Mouse (Mus musculus): ENCODE measurements at regions not wholly inside any gene's neighbourhood (a gene's known extent, or its start where the extent isn't known, plus 50 kb on each side); places are given as distances from the start of the nearest gene placed in this dataset.

DNA sequence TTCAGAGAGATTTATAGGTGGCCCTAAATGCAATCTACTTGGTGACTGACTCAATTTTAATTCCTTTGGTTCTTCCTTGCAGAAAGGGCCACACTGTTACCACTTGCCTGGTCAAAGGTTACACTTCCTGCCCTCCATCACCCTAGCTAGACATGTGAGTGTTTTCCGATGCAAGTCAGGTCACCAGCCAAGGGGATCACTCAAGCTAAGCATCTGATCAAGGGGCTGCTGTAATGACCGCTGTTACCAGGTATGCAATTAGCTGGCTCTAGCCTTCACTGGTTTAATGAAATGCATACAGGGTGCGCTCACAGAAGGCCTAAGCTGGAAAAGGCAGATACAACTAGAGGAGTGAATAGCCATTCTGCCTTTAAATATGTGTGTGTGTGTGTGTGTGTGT lies 105.1 kb downstream of the Mtx2 start:
- H3K4me3 ChIP-seq (ENCODE audit: low read depth, low read length), result no peak overlapping the region
- no peak for ATAC-seq (ENCODE audit: extremely low read depth, insufficient number of reproducible peaks, low FRiP score, poor library complexity, severe bottlenecking)
- TF ChIP-seq GATA2 (IDR thresholded peaks at IDR 0.05; ENCODE audit: borderline replicate concordance, low read depth, low read length) (no peak), POLR2AphosphoS5 (IDR thresholded peaks at IDR 0.05; ENCODE audit: insufficient replicate concordance, low read depth, low read length) (no peak), CTCF (IDR thresholded peaks at IDR 0.05; ENCODE audit: low read depth, low read length) (no peak), GATA1 (IDR thresholded peaks at IDR 0.05; ENCODE audit: borderline replicate concordance, low read length) (no peak), TAL1 (conservative IDR thresholded peaks at IDR 0.05; ENCODE audit: low read depth, low read length) (no peak)
- no peaks in the 10 kb centered on the region for H3K9me3 ChIP-seq (replicated peaks)
- H3K4me1 ChIP-seq (ENCODE audit: insufficient read depth, low read depth, low read length), result no peaks in the 10 kb centered on the region; the same call in 1 of the 2 replicates
- DNase-seq (ENCODE audit: low spot score), result no peak
- no peaks in the 10 kb centered on the region for H3K36me3 ChIP-seq (replicated peaks)
- peaks cover 54% of the 10 kb centered on the region for H3K27me3 ChIP-seq (ENCODE audit: insufficient read depth, low read length)

DNA sequence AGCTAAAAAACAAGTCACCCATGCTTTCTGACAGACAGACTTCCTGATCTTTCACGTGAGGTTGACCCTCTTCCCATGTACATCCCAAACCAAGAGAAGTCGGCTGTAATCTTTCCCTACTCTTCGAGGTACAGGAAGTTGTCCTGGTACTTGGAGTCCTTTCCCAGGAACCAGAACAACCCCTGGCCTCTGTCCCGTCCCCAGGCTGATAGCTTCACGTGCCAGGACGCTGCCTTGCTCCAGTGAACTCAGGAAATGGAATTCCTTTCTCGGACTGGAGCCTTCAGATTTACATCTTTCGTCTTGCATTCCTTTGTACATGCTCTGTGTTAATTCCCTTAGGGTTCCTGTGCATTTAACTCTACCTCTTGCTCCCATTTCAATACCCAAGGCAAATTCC lies 107.6 kb downstream of the Mtx2 start:
- ATAC-seq (ENCODE audit: extremely low read depth, insufficient number of reproducible peaks, low FRiP score, poor library complexity, severe bottlenecking) (no peak), DNase-seq (ENCODE audit: low spot score) (no peak)
- no peak overlapping the region for H3K4me3 ChIP-seq (ENCODE audit: low read depth, low read length)
- H3K27me3 ChIP-seq (ENCODE audit: insufficient read depth, low read length), result peaks cover 49% of the 10 kb centered on the region
- no peaks in the 10 kb centered on the region for H3K9me3 ChIP-seq (replicated peaks)
- no peaks in the 10 kb centered on the region; the same call in 1 of the 2 replicates for H3K4me1 ChIP-seq (ENCODE audit: insufficient read depth, low read depth, low read length)
- no peaks in the 10 kb centered on the region for H3K36me3 ChIP-seq (replicated peaks)
- no peak for TF ChIP-seq GATA1 (IDR thresholded peaks at IDR 0.05; ENCODE audit: borderline replicate concordance, low read length)
- no peak for TF ChIP-seq POLR2AphosphoS5 (IDR thresholded peaks at IDR 0.05; ENCODE audit: insufficient replicate concordance, low read depth, low read length)
- TF ChIP-seq GATA2 (IDR thresholded peaks at IDR 0.05; ENCODE audit: borderline replicate concordance, low read depth, low read length), result no peak
- no peak for TF ChIP-seq TAL1 (conservative IDR thresholded peaks at IDR 0.05; ENCODE audit: low read depth, low read length)
- TF ChIP-seq CTCF (IDR thresholded peaks at IDR 0.05; ENCODE audit: low read depth, low read length), result no peak

GRCm38 (mm10) chr2:74933771-74934170 lies 108.2 kb downstream of the Mtx2 start:
- Histone ChIP-seq H3K36me3 (replicated peaks) (no peaks in the 10 kb centered on the region), H3K27me3 (ENCODE audit: insufficient read depth, low read length) (peaks cover 43% of the 10 kb centered on the region), H3K9me3 (replicated peaks) (no peaks in the 10 kb centered on the region), H3K4me1 (ENCODE audit: insufficient read depth, low read depth, low read length) (no peaks in the 10 kb centered on the region; the same call in 1 of the 2 replicates), H3K4me3 (ENCODE audit: low read depth, low read length) (no peak overlapping the region)
- TF ChIP-seq GATA2 (IDR thresholded peaks at IDR 0.05; ENCODE audit: borderline replicate concordance, low read depth, low read length), result no peak
- TF ChIP-seq GATA1 (IDR thresholded peaks at IDR 0.05; ENCODE audit: borderline replicate concordance, low read length), result no peak
- TF ChIP-seq POLR2AphosphoS5 (IDR thresholded peaks at IDR 0.05; ENCODE audit: insufficient replicate concordance, low read depth, low read length), result no peak
- TF ChIP-seq TAL1 (conservative IDR thresholded peaks at IDR 0.05; ENCODE audit: low read depth, low read length), result no peak
- TF ChIP-seq CTCF (IDR thresholded peaks at IDR 0.05; ENCODE audit: low read depth, low read length), result no peak
- ATAC-seq (ENCODE audit: extremely low read depth, insufficient number of reproducible peaks, low FRiP score, poor library complexity, severe bottlenecking) (no peak), DNase-seq (ENCODE audit: low spot score) (no peak)

GRCm38 (mm10) chr2:74938711-74939110 lies 113.1 kb downstream of the Mtx2 start:
- no peak for TF ChIP-seq TAL1 (conservative IDR thresholded peaks at IDR 0.05; ENCODE audit: low read depth, low read length)
- TF ChIP-seq GATA2 (IDR thresholded peaks at IDR 0.05; ENCODE audit: borderline replicate concordance, low read depth, low read length), result no peak
- TF ChIP-seq CTCF (IDR thresholded peaks at IDR 0.05; ENCODE audit: low read depth, low read length), result no peak
- TF ChIP-seq POLR2AphosphoS5 (IDR thresholded peaks at IDR 0.05; ENCODE audit: insufficient replicate concordance, low read depth, low read length), result no peak
- TF ChIP-seq GATA1 (IDR thresholded peaks at IDR 0.05; ENCODE audit: borderline replicate concordance, low read length), result no peak
- Histone ChIP-seq H3K4me3 (ENCODE audit: low read depth, low read length) (no peak overlapping the region), H3K9me3 (replicated peaks) (no peaks in the 10 kb centered on the region), H3K36me3 (replicated peaks) (no peaks in the 10 kb centered on the region), H3K27me3 (ENCODE audit: insufficient read depth, low read length) (peaks cover 25% of the 10 kb centered on the region), H3K4me1 (ENCODE audit: insufficient read depth, low read depth, low read length) (no peaks in the 10 kb centered on the region; the same call in 1 of the 2 replicates)
- ATAC-seq (ENCODE audit: extremely low read depth, insufficient number of reproducible peaks, low FRiP score, poor library complexity, severe bottlenecking), result no peak
- DNase-seq (ENCODE audit: low spot score), result no peak

GRCm38 (mm10) chr2:74941966-74942365 lies 116.4 kb downstream of the Mtx2 start:
- DNase-seq (ENCODE audit: low spot score) (no peak), ATAC-seq (ENCODE audit: extremely low read depth, insufficient number of reproducible peaks, low FRiP score, poor library complexity, severe bottlenecking) (no peak)
- no peak for TF ChIP-seq POLR2AphosphoS5 (IDR thresholded peaks at IDR 0.05; ENCODE audit: insufficient replicate concordance, low read depth, low read length)
- TF ChIP-seq TAL1 (conservative IDR thresholded peaks at IDR 0.05; ENCODE audit: low read depth, low read length), result no peak
- TF ChIP-seq GATA2 (IDR thresholded peaks at IDR 0.05; ENCODE audit: borderline replicate concordance, low read depth, low read length), result no peak
- no peak for TF ChIP-seq CTCF (IDR thresholded peaks at IDR 0.05; ENCODE audit: low read depth, low read length)
- TF ChIP-seq GATA1 (IDR thresholded peaks at IDR 0.05; ENCODE audit: borderline replicate concordance, low read length), result no peak
- no peak overlapping the region for H3K4me3 ChIP-seq (ENCODE audit: low read depth, low read length)
- H3K4me1 ChIP-seq (ENCODE audit: insufficient read depth, low read depth, low read length), result no peaks in the 10 kb centered on the region; the same call in 1 of the 2 replicates
- peaks cover 21% of the 10 kb centered on the region for H3K27me3 ChIP-seq (ENCODE audit: insufficient read depth, low read length)
- H3K36me3 ChIP-seq (replicated peaks), result no peaks in the 10 kb centered on the region
- no peaks in the 10 kb centered on the region for H3K9me3 ChIP-seq (replicated peaks)

DNA sequence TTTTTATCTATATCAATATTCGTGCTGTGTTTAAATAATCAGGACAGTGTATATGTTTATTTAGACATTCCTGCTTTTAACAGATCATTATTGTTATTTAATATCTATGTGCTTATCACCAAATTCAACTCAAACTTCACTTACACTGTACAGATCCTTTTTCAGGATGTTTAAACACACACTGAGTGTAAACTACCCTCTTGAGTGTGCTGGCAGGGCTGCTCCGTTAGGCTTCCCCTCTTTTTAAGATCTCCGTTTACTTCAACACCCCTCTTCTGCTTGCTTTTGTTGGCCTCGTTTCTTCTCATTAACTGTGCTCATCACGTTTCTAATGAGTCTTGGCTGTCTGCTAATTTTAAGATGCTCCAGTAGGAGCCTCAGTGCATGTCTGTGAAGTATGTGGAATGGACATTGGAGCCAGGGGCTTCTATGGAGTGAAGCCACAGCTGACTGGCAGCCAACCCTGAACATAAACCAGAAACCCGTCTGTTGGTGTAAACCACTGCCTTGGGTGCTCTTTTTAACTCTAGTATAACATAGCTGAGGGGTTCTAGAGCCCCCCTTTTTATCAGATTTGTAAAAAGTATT lies 117.1 kb downstream of the Mtx2 start:
- Histone ChIP-seq H3K9me3 (replicated peaks) (no peaks in the 10 kb centered on the region), H3K27me3 (ENCODE audit: insufficient read depth, low read length) (peaks cover 21% of the 10 kb centered on the region), H3K4me3 (ENCODE audit: low read depth, low read length) (no peak overlapping the region), H3K36me3 (replicated peaks) (no peaks in the 10 kb centered on the region), H3K4me1 (ENCODE audit: insufficient read depth, low read depth, low read length) (no peaks in the 10 kb centered on the region; the same call in 1 of the 2 replicates)
- no peak for DNase-seq (ENCODE audit: low spot score)
- no peak for TF ChIP-seq CTCF (IDR thresholded peaks at IDR 0.05; ENCODE audit: low read depth, low read length)
- no peak for TF ChIP-seq GATA1 (IDR thresholded peaks at IDR 0.05; ENCODE audit: borderline replicate concordance, low read length)
- no peak for TF ChIP-seq POLR2AphosphoS5 (IDR thresholded peaks at IDR 0.05; ENCODE audit: insufficient replicate concordance, low read depth, low read length)
- TF ChIP-seq GATA2 (IDR thresholded peaks at IDR 0.05; ENCODE audit: borderline replicate concordance, low read depth, low read length), result no peak
- no peak for TF ChIP-seq TAL1 (conservative IDR thresholded peaks at IDR 0.05; ENCODE audit: low read depth, low read length)
- ATAC-seq (ENCODE audit: extremely low read depth, insufficient number of reproducible peaks, low FRiP score, poor library complexity, severe bottlenecking), result no peak

All from G1E (cell line).